Comparison of ENCODE assay signal across 22 mouse cellular contexts in the genomic region with DNA sequence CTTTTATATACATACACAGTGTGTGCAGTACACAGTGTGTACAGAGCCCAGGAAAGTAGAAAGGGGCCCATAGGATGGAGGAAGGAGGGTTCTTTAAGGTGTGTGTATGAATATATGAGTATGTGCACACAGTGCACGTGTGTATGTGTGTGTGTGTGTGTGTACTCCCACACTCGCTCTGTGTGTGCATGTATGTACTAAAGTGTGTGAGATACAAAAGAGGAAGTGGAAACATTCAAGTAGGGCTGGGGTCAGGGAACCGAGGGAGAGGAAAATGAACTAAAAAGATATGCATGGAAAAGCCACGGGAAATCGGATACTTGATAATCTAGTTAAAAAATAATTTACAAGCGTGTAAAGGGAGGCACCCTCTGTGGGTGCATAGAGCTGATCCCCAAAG. TPM values are rescaled to one million over a fixed set of nuclear protein-coding genes. Genes with fewer than 3 reads are reported as not detected.
"Had no signal": no experiment of that assay in that cellular context is flagged by ENCODE, and none has a peak within 500 bp of the region (broad histone marks: within the 10 kb centered on the region; RNA-seq: fewer than 3 reads in every experiment).

No protein-coding gene starts in this region.

- H3K9me3 ChIP-seq: limb, embryonic 10.5 days; limb, embryonic 13.5 days; liver, embryonic 12.5 days; liver, embryonic 15.5 days; lung, embryonic 15.5 days; midbrain, embryonic 12.5 days; neural tube, embryonic 13.5 days; stomach, embryonic 15.5 days had no signal

- H3K9ac ChIP-seq: limb, embryonic 13.5 days; liver, embryonic 12.5 days; liver, embryonic 15.5 days; lung, embryonic 15.5 days; midbrain, embryonic 12.5 days; neural tube, embryonic 13.5 days; stomach, embryonic 15.5 days had no signal

- H3K4me3 ChIP-seq: limb, embryonic 10.5 days; limb, embryonic 13.5 days; liver, embryonic 12.5 days; liver, embryonic 15.5 days; lung, embryonic 15.5 days; midbrain, embryonic 12.5 days; myocyte; neural tube, embryonic 13.5 days; stomach, embryonic 15.5 days had no signal

- H3K4me2 ChIP-seq: limb, embryonic 13.5 days; liver, embryonic 12.5 days; liver, embryonic 15.5 days; lung, embryonic 15.5 days; midbrain, embryonic 12.5 days; neural tube, embryonic 13.5 days; stomach, embryonic 15.5 days had no signal

- H3K27ac ChIP-seq: liver, embryonic 12.5 days; liver, embryonic 15.5 days; lung, embryonic 15.5 days; midbrain, embryonic 12.5 days; neural tube, embryonic 13.5 days; stomach, embryonic 15.5 days had no signal

- H3K36me3 ChIP-seq: limb, embryonic 10.5 days; limb, embryonic 13.5 days; liver, embryonic 12.5 days; liver, embryonic 15.5 days; lung, embryonic 15.5 days; midbrain, embryonic 12.5 days; neural tube, embryonic 13.5 days; stomach, embryonic 15.5 days had no signal

- DNase-seq: kidney, adult 2 months; kidney, postnatal 14 days; kidney, postnatal 4 days; layer of hippocampus, adult 9-11 months; liver; lung, adult 18-20 months; lung, postnatal 10 days; lung, postnatal 36 days; retina, postnatal 1 day; thymus, postnatal 25 days had no signal

- H3K27me3 ChIP-seq: limb, embryonic 13.5 days; liver, embryonic 12.5 days; liver, embryonic 15.5 days; lung, embryonic 15.5 days; midbrain, embryonic 12.5 days; neural tube, embryonic 13.5 days; stomach, embryonic 15.5 days had no signal

- ATAC-seq: intestine, postnatal 0 days; liver, embryonic 12.5 days; midbrain, embryonic 16.5 days had no signal

RNA-seq across cellular contexts. Expression of a gene that starts 47.3 kb away (rescaled TPM):
- total RNA-seq: monocyte, adult 5-6 weeks had no signal
